Mouse (Mus musculus): Measurements from ENCODE around the gene Cdkal1. TPM values are rescaled to one million over a fixed set of nuclear protein-coding genes. Genes with fewer than 3 reads are reported as not detected.

Cdkal1 gene
- total RNA-seq, 2 experiments from 2014 or later, result 25.0 to 28.2 TPM

GRCm38 (mm10) chr13:29819910-29820583, 35.4 kb downstream of the Cdkal1 start:
- intact Hi-C loops (cut with DNase I; ENCODE audit: low total_unique reads), result no loop called here
- no peak for DNase-seq

- no peak for DNase-seq
- intact Hi-C loops (cut with DNase I; ENCODE audit: low total_unique reads), result no loop called here
These were observed 36.3 kb downstream of the Cdkal1 start for GRCm38 (mm10) chr13:29819147-29819546.

GRCm38 (mm10) chr13:29818314-29818713, 37.2 kb downstream of the Cdkal1 start:
- intact Hi-C loops (cut with DNase I; ENCODE audit: low total_unique reads), result no loop called here
- DNase-seq, result no peak

GRCm38 (mm10) chr13:29810780-29811179, 44.7 kb downstream of the Cdkal1 start:
- DNase-seq, result no peak
- intact Hi-C loops (cut with DNase I; ENCODE audit: low total_unique reads), result no loop called here

- intact Hi-C loops (cut with DNase I; ENCODE audit: low total_unique reads), result no loop called here
- DNase-seq, result no peak
These were observed 47.1 kb downstream of the Cdkal1 start for GRCm38 (mm10) chr13:29808383-29808782.

GRCm38 (mm10) chr13:29807930-29808329, 47.5 kb downstream of the Cdkal1 start:
- no peak for DNase-seq
- intact Hi-C loops (cut with DNase I; ENCODE audit: low total_unique reads), result no loop called here

- DNase-seq, result no peak
- intact Hi-C loops (cut with DNase I; ENCODE audit: low total_unique reads), result no loop called here
These were observed 48.6 kb downstream of the Cdkal1 start for GRCm38 (mm10) chr13:29806871-29807270.

- intact Hi-C loops (cut with DNase I; ENCODE audit: low total_unique reads), result no loop called here
- DNase-seq, result no peak
These were observed 50.2 kb downstream of the Cdkal1 start for GRCm38 (mm10) chr13:29805296-29805695.

GRCm38 (mm10) chr13:29804034-29804433, 51.4 kb downstream of the Cdkal1 start:
- no peak for DNase-seq
- intact Hi-C loops (cut with DNase I; ENCODE audit: low total_unique reads), result no loop called here

- intact Hi-C loops (cut with DNase I; ENCODE audit: low total_unique reads), result no loop called here
- DNase-seq, result no peak
These were observed 52.8 kb downstream of the Cdkal1 start for GRCm38 (mm10) chr13:29802699-29803098.

GRCm38 (mm10) chr13:29800078-29800477, 55.4 kb downstream of the Cdkal1 start:
- DNase-seq, result no peak
- intact Hi-C loops (cut with DNase I; ENCODE audit: low total_unique reads), result no loop called here

GRCm38 (mm10) chr13:29792112-29792511, 63.4 kb downstream of the Cdkal1 start:
- DNase-seq, result no peak
- intact Hi-C loops (cut with DNase I; ENCODE audit: low total_unique reads), result no loop called here

GRCm38 (mm10) chr13:29791439-29791838, 64.0 kb downstream of the Cdkal1 start:
- DNase-seq, result no peak
- intact Hi-C loops (cut with DNase I; ENCODE audit: low total_unique reads), result no loop called here

- intact Hi-C loops (cut with DNase I; ENCODE audit: low total_unique reads), result no loop called here
- DNase-seq, result no peak
These were observed 68.5 kb downstream of the Cdkal1 start for GRCm38 (mm10) chr13:29786984-29787383.

- intact Hi-C loops (cut with DNase I; ENCODE audit: low total_unique reads), result no loop called here
- DNase-seq, result no peak
These were observed 70.6 kb downstream of the Cdkal1 start for GRCm38 (mm10) chr13:29784894-29785293.

- intact Hi-C loops (cut with DNase I; ENCODE audit: low total_unique reads), result no loop called here
- no peak for DNase-seq
These were observed 74.1 kb downstream of the Cdkal1 start for GRCm38 (mm10) chr13:29781332-29781731.

GRCm38 (mm10) chr13:29780713-29781112, 74.8 kb downstream of the Cdkal1 start:
- peak; percentile 31 for DNase-seq
- intact Hi-C loops (cut with DNase I; ENCODE audit: low total_unique reads), result no loop called here

- DNase-seq, result no peak
- intact Hi-C loops (cut with DNase I; ENCODE audit: low total_unique reads), result no loop called here
These were observed 76.0 kb downstream of the Cdkal1 start for GRCm38 (mm10) chr13:29779519-29779918.

GRCm38 (mm10) chr13:29779116-29779515, 76.4 kb downstream of the Cdkal1 start:
- no peak for DNase-seq
- intact Hi-C loops (cut with DNase I; ENCODE audit: low total_unique reads), result no loop called here

GRCm38 (mm10) chr13:29778124-29778523, 77.3 kb downstream of the Cdkal1 start:
- intact Hi-C loops (cut with DNase I; ENCODE audit: low total_unique reads), result no loop called here
- no peak for DNase-seq

GRCm38 (mm10) chr13:29777225-29777624, 78.2 kb downstream of the Cdkal1 start:
- intact Hi-C loops (cut with DNase I; ENCODE audit: low total_unique reads), result no loop called here
- DNase-seq, result no peak

Measured in gastrocnemius, postnatal 14 days (tissue).